Mouse (Mus musculus): ENCODE data around the gene Mxi1.

The Mxi1 gene

GRCm38 (mm10) chr19:53402741-53403432, 92.6 kb downstream of the Mxi1 start:
- no peak for DNase-seq

GRCm38 (mm10) chr19:53404219-53404836, 94.0 kb downstream of the Mxi1 start:
- no peak for DNase-seq

GRCm38 (mm10) chr19:53404837-53405356, 94.6 kb downstream of the Mxi1 start:
- DNase-seq: no peak

- no peak for DNase-seq
Measured at GRCm38 (mm10) chr19:53405810-53406209, 95.5 kb downstream of the Mxi1 start.

- no peak for DNase-seq
Measured at GRCm38 (mm10) chr19:53407350-53407749, 97.0 kb downstream of the Mxi1 start.

- DNase-seq: no peak
Measured at GRCm38 (mm10) chr19:53408398-53408797, 98.1 kb downstream of the Mxi1 start.

- no peak for DNase-seq
Measured at GRCm38 (mm10) chr19:53409663-53410307, 99.5 kb downstream of the Mxi1 start.

GRCm38 (mm10) chr19:53412149-53412848, 102.0 kb downstream of the Mxi1 start:
- DNase-seq: no peak

GRCm38 (mm10) chr19:53413617-53414380, 103.5 kb downstream of the Mxi1 start:
- DNase-seq: no peak

- no peak for DNase-seq
Measured at GRCm38 (mm10) chr19:53414650-53415049, 104.3 kb downstream of the Mxi1 start.

- no peak for DNase-seq
Measured at GRCm38 (mm10) chr19:53415198-53415597, 104.9 kb downstream of the Mxi1 start.

- peak; percentile 80 for DNase-seq
Measured at GRCm38 (mm10) chr19:53419834-53420233, 109.5 kb downstream of the Mxi1 start.

GRCm38 (mm10) chr19:53420924-53421582, 110.7 kb downstream of the Mxi1 start:
- DNase-seq: peak; percentile 77 to 81

- DNase-seq: no peak
Measured at GRCm38 (mm10) chr19:53421583-53422188, 111.4 kb downstream of the Mxi1 start.

GRCm38 (mm10) chr19:53422358-53423308, 112.3 kb downstream of the Mxi1 start:
- peak; percentile 41 to 56 for DNase-seq

- DNase-seq: peak; percentile 90 to 92
Measured at GRCm38 (mm10) chr19:53423341-53423753, 113.0 kb downstream of the Mxi1 start.

- DNase-seq: peak; percentile 62 to 73
Measured at GRCm38 (mm10) chr19:53423816-53424465, 113.6 kb downstream of the Mxi1 start.

GRCm38 (mm10) chr19:53424629-53425028, 114.3 kb downstream of the Mxi1 start:
- DNase-seq: peak; percentile 85 to 92

Data from thymus, postnatal 36 days (tissue).